Mouse (Mus musculus) monocyte, adult 5-6 weeks (primary cell): ENCODE data around the gene Paip2b. TPM values are rescaled to one million over a fixed set of nuclear protein-coding genes. Genes with fewer than 3 reads are reported as not detected.
"Not testable (repeated sequence)": the region's sequence is repeated elsewhere in the genome, so short reads cannot be mapped to it uniquely, and the experiment has no call there.

Experiments
- ATAC-seq: fragments of 153-309, 156-312 bp; replicated peaks from 2 replicates; pipeline ENCODE4 v1.8.0; 2017; ENCODE audit warnings: mild to moderate bottlenecking; ENCODE audit not compliant: low TSS enrichment, insufficient number of reproducible peaks, severe bottlenecking, poor library complexity, low FRiP score
- total RNA-seq: library from RNA; stranded (forward); fragments of 200-1000, 200-491, 200-594 nt; gene quantifications from 3 replicates; pipeline ENCODE4 v1.2.3, GENCODE M21; 2017

Paip2b gene
- 16.8 to 28.8 TPM (median 20.6 TPM) in 3 replicates for total RNA-seq

- peak; percentile 98 for ATAC-seq
Observed at GRCm38 (mm10) chr6:83831606-83832123, at the start of gene Paip2b. Paip2b (minus strand) TSS chr6:83831741.

GRCm38 (mm10) chr6:83879815-83880214 lies 48.3 kb upstream of the Paip2b start:
- no peak for ATAC-seq

GRCm38 (mm10) chr6:83867598-83868585 lies 36.4 kb upstream of the Paip2b start:
- ATAC-seq = no peak

- peak; percentile 98 for ATAC-seq
Observed at GRCm38 (mm10) chr6:83866954-83867597, 35.5 kb upstream of the Paip2b start, which contains the start of gene Zfp638. Zfp638 (plus strand) TSS chr6:83867109.

GRCm38 (mm10) chr6:83866423-83866822 lies 34.9 kb upstream of the Paip2b start:
- ATAC-seq = no peak

GRCm38 (mm10) chr6:83863538-83863937 lies 32.0 kb upstream of the Paip2b start:
- ATAC-seq = no peak

- ATAC-seq = no peak
Observed at GRCm38 (mm10) chr6:83860033-83860432, 28.5 kb upstream of the Paip2b start.

GRCm38 (mm10) chr6:83857476-83857875 lies 25.9 kb upstream of the Paip2b start:
- ATAC-seq = no peak

GRCm38 (mm10) chr6:83849446-83849845 lies 17.9 kb upstream of the Paip2b start:
- ATAC-seq = no peak

GRCm38 (mm10) chr6:83846141-83846540 lies 14.6 kb upstream of the Paip2b start:
- ATAC-seq = no peak

GRCm38 (mm10) chr6:83844913-83845312 lies 13.4 kb upstream of the Paip2b start:
- ATAC-seq = no peak

GRCm38 (mm10) chr6:83840086-83840485 lies 8.5 kb upstream of the Paip2b start:
- no peak for ATAC-seq

GRCm38 (mm10) chr6:83838046-83838445 lies 6.5 kb upstream of the Paip2b start:
- ATAC-seq = no peak

GRCm38 (mm10) chr6:83836826-83837225 lies 5.3 kb upstream of the Paip2b start:
- ATAC-seq = no peak

- ATAC-seq = not testable (repeated sequence)
Observed at GRCm38 (mm10) chr6:83832393-83832792, 852 bp upstream of the Paip2b start.

- 0 out of 2 replicates have a peak, but pooled peaks have one; percentile 15 for ATAC-seq
Observed at GRCm38 (mm10) chr6:83830941-83831605, 468 bp downstream of the Paip2b start.

- no peak for ATAC-seq
Observed at GRCm38 (mm10) chr6:83821856-83822255, 9.7 kb downstream of the Paip2b start.

- ATAC-seq = no peak
Observed at GRCm38 (mm10) chr6:83820727-83821515, 10.6 kb downstream of the Paip2b start.
